ENCODE assay signal across 16 mouse cellular contexts in genomic region chr5:45572816-45573215, GRCm38 (mm10). TPM values are rescaled to one million over a fixed set of nuclear protein-coding genes. Genes with fewer than 3 reads are reported as not detected.
DNase-seq lines count a peak whose midpoint lies in the region; ATAC-seq and TF ChIP-seq lines count a peak whose summit lies in the region.
"Had no signal": no experiment of that assay in that cellular context is flagged by ENCODE, and none has a peak within 500 bp of the region (broad histone marks: within the 10 kb centered on the region; RNA-seq: fewer than 3 reads in every experiment).

No protein-coding gene starts in this region.

- no peak for TF ChIP-seq POLR2A in lung, adult 2 months (IDR thresholded peaks at IDR 0.05; ENCODE audit: borderline replicate concordance, extremely low read depth, low read depth, low read length)

- no peaks in the 10 kb centered on the region for H3K36me3 ChIP-seq in lung, embryonic 14.5 days (ENCODE audit: insufficient read depth)
- H3K36me3 ChIP-seq: heart, embryonic 10.5 days had no signal

- H3K4me1 ChIP-seq in lung, embryonic 14.5 days (ENCODE audit: insufficient read depth): no peaks in the 10 kb centered on the region
- H3K4me1 ChIP-seq in lung, adult 2 months (ENCODE audit: control insufficient read depth, insufficient read depth, low read length): no peaks in the 10 kb centered on the region
- H3K4me1 ChIP-seq: heart, embryonic 10.5 days had no signal

- TF ChIP-seq CTCF in lung, embryonic 14.5 days (IDR thresholded peaks at IDR 0.05; ENCODE audit: low read depth): no peak
- no peak for TF ChIP-seq CTCF in lung, adult 2 months (IDR thresholded peaks at IDR 0.05; ENCODE audit: insufficient read depth, low read length)

- peak; percentile 7 for DNase-seq in lung, embryonic 14.5 days
- no peak for DNase-seq in lung, adult 2 months
- DNase-seq in kidney, adult 18-20 months: peak; percentile 9
- DNase-seq in kidney, postnatal 36 days: peak; percentile 51 to 68
- DNase-seq in yolk sac, embryonic 10.5 days (ENCODE audit: low spot score): peak; percentile 22
- DNase-seq in right cerebral cortex, adult 18-20 months: no peak
- no peak for DNase-seq in B cell, adult 2 months
- DNase-seq in Muller cell, postnatal 12 days (ENCODE audit: inconsistent ontology term): no peak
- DNase-seq: heart, postnatal 36 days; right cerebral cortex, postnatal 25 days; thymus, postnatal 14 days had no signal

- ATAC-seq in lung, embryonic 14.5 days (ENCODE audit: insufficient read depth): no peak
- ATAC-seq: intestine, postnatal 0 days; midbrain, embryonic 16.5 days had no signal

- no peak overlapping the region for H3K4me2 ChIP-seq in lung, embryonic 14.5 days

- 58% methylated on average over 5 of the region's 5 CpGs for WGBS in lung, embryonic 14.5 days
- 51% methylated on average over 5 of the region's 5 CpGs for WGBS in lung, adult 2 months

- H3K4me3 ChIP-seq in lung, embryonic 14.5 days (ENCODE audit: low read depth, low read length): no peak overlapping the region
- no peak overlapping the region for H3K4me3 ChIP-seq in lung, adult 2 months (replicated peaks; ENCODE audit: extremely low read depth, low read depth, low read length)
- H3K4me3 ChIP-seq: heart, embryonic 10.5 days had no signal

- H3K27ac ChIP-seq in lung, embryonic 14.5 days (ENCODE audit: low read depth): no peak overlapping the region
- H3K27ac ChIP-seq: heart, embryonic 10.5 days; liver, embryonic 14.5 days; macrophage had no signal

- H3K27me3 ChIP-seq in lung, embryonic 14.5 days (ENCODE audit: insufficient read depth, low read length): no peaks in the 10 kb centered on the region

- no peaks in the 10 kb centered on the region for H3K9me3 ChIP-seq in lung, embryonic 14.5 days (ENCODE audit: low read depth, low read length)
- H3K9me3 ChIP-seq: heart, embryonic 10.5 days had no signal

- no peak overlapping the region for H3K9ac ChIP-seq in lung, embryonic 14.5 days
- H3K9ac ChIP-seq: liver, embryonic 14.5 days had no signal

RNA-seq across cellular contexts. Expression of gene Med28, which starts 52.8 kb away (rescaled TPM):
- polyA plus RNA-seq in lung, embryonic 14.5 days (2014; fragmentation: Nextera tagmentation; extraction: Ambion mirVana): 242 and 243 TPM in 2 replicates
- 96.6 and 99.9 TPM in 2 replicates for polyA plus RNA-seq in lung, adult 2 months (2012; rRNA removed)

Comparison
In these comparisons a context has a peak if more than half of its experiments do, and no peak if none do; other contexts are left out.
1. DNase-seq: peak in lung, embryonic 14.5 days (single experiment), kidney, adult 18-20 months (single experiment), kidney, postnatal 36 days (2 of 2) and yolk sac, embryonic 10.5 days (single experiment); none in lung, adult 2 months (single experiment), right cerebral cortex, adult 18-20 months (single experiment), B cell, adult 2 months (0 of 2) and Muller cell, postnatal 12 days (single experiment).